ENCODE assay signal across 9 mouse cellular contexts in the genomic region with DNA sequence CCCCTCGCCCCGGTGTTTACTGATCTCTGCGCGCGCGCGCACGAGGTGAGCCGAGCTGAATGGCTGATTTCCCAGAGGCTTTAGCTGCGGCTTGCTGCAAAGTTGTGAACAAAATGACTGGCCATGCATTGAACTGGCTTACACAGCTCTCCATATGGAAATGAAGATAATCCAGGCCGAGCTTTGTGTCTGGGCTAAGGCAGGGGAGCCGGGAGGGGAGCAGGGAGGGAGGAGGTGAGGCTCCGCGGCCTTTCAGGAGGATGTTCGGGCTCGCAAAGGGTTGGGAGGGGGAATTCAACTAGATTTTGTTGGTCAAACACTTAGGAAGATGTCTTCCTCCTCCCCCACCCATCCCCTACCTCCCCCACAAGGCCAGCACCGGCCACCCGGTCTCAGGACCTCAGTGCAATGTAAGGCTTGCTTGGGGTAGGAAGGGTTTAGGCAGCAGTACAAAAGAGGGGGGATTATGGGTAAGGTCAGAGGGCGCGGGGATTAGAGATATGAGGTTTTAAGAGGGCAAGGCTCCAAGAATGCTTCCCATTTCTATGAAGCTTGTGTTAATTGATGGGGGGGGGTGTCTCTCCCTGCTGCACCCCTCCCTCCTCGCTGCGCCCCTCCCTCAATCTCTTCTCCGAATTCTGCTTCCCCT.
DNase-seq lines count a peak whose midpoint lies in the region; ATAC-seq lines count a peak whose summit lies in the region.
"Had no signal": no experiment of that assay in that cellular context is flagged by ENCODE, and none has a peak within 500 bp of the region (broad histone marks: within the 10 kb centered on the region; RNA-seq: fewer than 3 reads in every experiment).

No protein-coding gene starts in this region.

- H3K27ac ChIP-seq in heart, embryonic 13.5 days (replicated peaks) = no peak overlapping the region
- no peak overlapping the region for H3K27ac ChIP-seq in embryonic facial prominence, embryonic 14.5 days (replicated peaks; ENCODE audit: low read depth, low read length)
- no peak overlapping the region for H3K27ac ChIP-seq in limb, embryonic 10.5 days
- peak overlapping the region; percentile 44 for H3K27ac ChIP-seq in neural tube, embryonic 14.5 days (ENCODE audit: low read depth, low read length)

- no peak for ATAC-seq in heart, embryonic 13.5 days (ENCODE audit: extremely low read depth, insufficient number of reproducible peaks, low FRiP score, low TSS enrichment)
- no peak; the same call in 1 of the 2 replicates for ATAC-seq in embryonic facial prominence, embryonic 14.5 days (ENCODE audit: low read depth)
- peak; percentile 23; the same call in 1 of the 2 replicates for ATAC-seq in neural tube, embryonic 14.5 days (ENCODE audit: low read depth)

- 0 out of 2 replicates have a peak, but pooled peaks cover 3% of the 10 kb centered on the region for H3K4me1 ChIP-seq in heart, embryonic 13.5 days
- no peaks in the 10 kb centered on the region for H3K4me1 ChIP-seq in embryonic facial prominence, embryonic 14.5 days (ENCODE audit: control insufficient read depth, insufficient read depth, low read length)
- peaks cover 8% of the 10 kb centered on the region for H3K4me1 ChIP-seq in limb, embryonic 10.5 days
- peaks cover 4% of the 10 kb centered on the region; the same call in 1 of the 2 replicates for H3K4me1 ChIP-seq in neural tube, embryonic 14.5 days (ENCODE audit: control insufficient read depth, insufficient read depth, low read length)

- H3K27me3 ChIP-seq in heart, embryonic 13.5 days (replicated peaks) = peaks cover 79% of the 10 kb centered on the region
- peaks cover 33% of the 10 kb centered on the region for H3K27me3 ChIP-seq in embryonic facial prominence, embryonic 14.5 days (replicated peaks; ENCODE audit: control insufficient read depth, insufficient read depth, low read length)
- peaks cover 73% of the 10 kb centered on the region for H3K27me3 ChIP-seq in limb, embryonic 10.5 days (ENCODE audit: low read depth, poor library complexity, severe bottlenecking)
- no peaks in the 10 kb centered on the region for H3K27me3 ChIP-seq in neural tube, embryonic 14.5 days (ENCODE audit: control insufficient read depth, insufficient read depth, low read length)

- peaks cover 9% of the 10 kb centered on the region for H3K9me3 ChIP-seq in heart, embryonic 13.5 days
- peaks cover 9% of the 10 kb centered on the region for H3K9me3 ChIP-seq in embryonic facial prominence, embryonic 14.5 days (ENCODE audit: control insufficient read depth, low read length)
- H3K9me3 ChIP-seq in limb, embryonic 10.5 days (replicated peaks) = no peaks in the 10 kb centered on the region
- H3K9me3 ChIP-seq in neural tube, embryonic 14.5 days (ENCODE audit: control insufficient read depth, low read length) = no peaks in the 10 kb centered on the region

- H3K4me3 ChIP-seq in heart, embryonic 13.5 days = no peak overlapping the region
- H3K4me3 ChIP-seq in embryonic facial prominence, embryonic 14.5 days (ENCODE audit: low read depth, low read length) = no peak overlapping the region
- H3K4me3 ChIP-seq in limb, embryonic 10.5 days = peak overlapping the region; percentile 10
- H3K4me3 ChIP-seq in neural tube, embryonic 14.5 days (ENCODE audit: low read depth, low read length) = no peak overlapping the region

- no peak overlapping the region for H3K9ac ChIP-seq in heart, embryonic 13.5 days
- no peak overlapping the region for H3K9ac ChIP-seq in embryonic facial prominence, embryonic 14.5 days (ENCODE audit: low read depth, low read length)
- H3K9ac ChIP-seq in neural tube, embryonic 14.5 days (replicated peaks; ENCODE audit: low read depth, low read length) = no peak overlapping the region

- H3K36me3 ChIP-seq in heart, embryonic 13.5 days = no peaks in the 10 kb centered on the region
- H3K36me3 ChIP-seq in embryonic facial prominence, embryonic 14.5 days (ENCODE audit: control insufficient read depth, insufficient read depth, low read length) = no peaks in the 10 kb centered on the region
- H3K36me3 ChIP-seq in limb, embryonic 10.5 days = no peaks in the 10 kb centered on the region
- H3K36me3 ChIP-seq in neural tube, embryonic 14.5 days (ENCODE audit: control insufficient read depth, insufficient read depth, low read length) = no peaks in the 10 kb centered on the region

- WGBS in heart, embryonic 13.5 days = 11% methylated on average over 23 of the region's 23 CpGs
- WGBS in embryonic facial prominence, embryonic 14.5 days = 8% methylated on average over 23 of the region's 23 CpGs
- WGBS in limb, embryonic 10.5 days = 14% methylated on average over 23 of the region's 23 CpGs
- 11% methylated on average over 23 of the region's 23 CpGs for WGBS in neural tube, embryonic 14.5 days

- H3K4me2 ChIP-seq in heart, embryonic 13.5 days = peak overlapping the region; percentile 31
- peak overlapping the region; percentile 13; the same call in 1 of the 2 replicates for H3K4me2 ChIP-seq in embryonic facial prominence, embryonic 14.5 days (ENCODE audit: low read depth, low read length)
- H3K4me2 ChIP-seq in neural tube, embryonic 14.5 days (ENCODE audit: low read depth, low read length) = no peak overlapping the region; the same call in 1 of the 2 replicates

- no peak for DNase-seq in heart, adult 9 months (ENCODE audit: low spot score in 2 of 2)
- DNase-seq in embryonic facial prominence, embryonic 14.5 days (ENCODE audit: low spot score) = peak; percentile 35
- DNase-seq in limb, embryonic 10.5 days (ENCODE audit: low spot score) = peak; percentile 29
- no peak for DNase-seq in right cerebral cortex, postnatal 25 days
- DNase-seq in adrenal gland, postnatal 10 days = no peak
- DNase-seq in adrenal gland, adult 8-10 months = no peak
- DNase-seq: cerebellum, adult 11 months had no signal

Comparison
In these comparisons a context has a peak if more than half of its experiments do, and no peak if none do; other contexts are left out.
1. DNase-seq: peak in embryonic facial prominence, embryonic 14.5 days (single experiment) and limb, embryonic 10.5 days (single experiment); none in heart, adult 9 months (0 of 2), right cerebral cortex, postnatal 25 days (single experiment), adrenal gland, postnatal 10 days (single experiment) and adrenal gland, adult 8-10 months (single experiment).